Mouse (Mus musculus) ES-E14 (cell line): ENCODE measurements at regions not wholly inside any gene's neighbourhood (a gene's known extent, or its start where the extent isn't known, plus 50 kb on each side); places are given as distances from the start of the nearest gene placed in this dataset.

Experiments
- CHD2 ChIP-seq: IDR thresholded peaks from 2 replicates; pipeline ENCODE4 v1.6.1; 2014; ENCODE audit warnings: mild to moderate bottlenecking, low read depth, low read length, inconsistent platforms
- MAFK ChIP-seq: IDR thresholded peaks from 2 replicates; pipeline ENCODE4 v1.6.1; 2014; ENCODE audit warnings: mild to moderate bottlenecking, low read depth, low read length, inconsistent platforms; ENCODE audit not compliant: insufficient read depth
- ZC3H11A ChIP-seq: IDR thresholded peaks from 2 replicates; pipeline ENCODE4 v1.6.1; 2012; ENCODE audit warnings: low read depth, mild to moderate bottlenecking, inconsistent platforms, low read length, borderline replicate concordance
- ZNF384 ChIP-seq: IDR thresholded peaks from 2 replicates; pipeline ENCODE4 v1.6.1; 2012; ENCODE audit warnings: low read depth, low read length, inconsistent platforms

DNA sequence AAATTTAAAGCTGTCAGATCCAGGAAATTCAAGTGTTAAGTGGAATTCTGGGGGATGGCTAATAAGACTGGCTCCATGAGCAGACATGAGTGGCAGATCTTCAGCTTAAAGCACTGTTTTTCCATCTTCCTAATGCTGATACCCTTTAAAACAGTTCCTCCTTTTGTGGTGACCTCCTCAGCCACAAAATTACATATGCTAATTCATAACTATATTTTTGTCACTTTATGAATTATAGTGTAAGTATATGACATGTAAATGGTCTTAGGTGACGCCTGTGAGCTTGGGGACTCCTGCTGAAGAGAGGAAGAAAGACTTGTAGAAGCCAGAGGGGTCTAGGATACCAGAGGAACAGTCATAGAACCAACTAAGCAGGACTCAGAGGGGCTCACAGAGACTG lies 95.2 kb downstream of the Dusp6 start:
- TF ChIP-seq MAFK = no peak
- TF ChIP-seq CHD2 = no peak
- TF ChIP-seq ZNF384 = no peak
- no peak for TF ChIP-seq ZC3H11A
